Mouse (Mus musculus): ENCODE measurements at regions not wholly inside any gene's neighbourhood (a gene's known extent, or its start where the extent isn't known, plus 50 kb on each side); places are given as distances from the start of the nearest gene placed in this dataset.

DNA sequence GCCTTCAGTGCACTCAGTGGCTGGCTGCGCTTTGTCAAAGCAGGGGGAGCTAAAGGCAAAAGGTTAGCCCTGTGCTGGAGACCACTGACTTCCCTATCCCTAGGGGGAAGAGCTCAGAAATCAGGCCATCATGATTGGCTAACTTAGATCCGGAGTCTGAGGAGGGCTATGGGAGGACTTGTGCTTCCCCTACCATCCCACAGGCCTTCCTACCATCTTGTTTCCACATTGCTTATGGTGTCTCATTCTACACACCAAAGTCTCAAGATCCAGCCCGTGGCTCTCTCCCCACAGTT lies 72.9 kb upstream of the 1700024P04Rik start:
- no peak for DNase-seq (ENCODE audit: low read depth)

- DNase-seq (ENCODE audit: low read depth): peak; percentile 69
These were observed 72.3 kb upstream of the 1700024P04Rik start for GRCm38 (mm10) chr13:99056432-99057292.

DNA sequence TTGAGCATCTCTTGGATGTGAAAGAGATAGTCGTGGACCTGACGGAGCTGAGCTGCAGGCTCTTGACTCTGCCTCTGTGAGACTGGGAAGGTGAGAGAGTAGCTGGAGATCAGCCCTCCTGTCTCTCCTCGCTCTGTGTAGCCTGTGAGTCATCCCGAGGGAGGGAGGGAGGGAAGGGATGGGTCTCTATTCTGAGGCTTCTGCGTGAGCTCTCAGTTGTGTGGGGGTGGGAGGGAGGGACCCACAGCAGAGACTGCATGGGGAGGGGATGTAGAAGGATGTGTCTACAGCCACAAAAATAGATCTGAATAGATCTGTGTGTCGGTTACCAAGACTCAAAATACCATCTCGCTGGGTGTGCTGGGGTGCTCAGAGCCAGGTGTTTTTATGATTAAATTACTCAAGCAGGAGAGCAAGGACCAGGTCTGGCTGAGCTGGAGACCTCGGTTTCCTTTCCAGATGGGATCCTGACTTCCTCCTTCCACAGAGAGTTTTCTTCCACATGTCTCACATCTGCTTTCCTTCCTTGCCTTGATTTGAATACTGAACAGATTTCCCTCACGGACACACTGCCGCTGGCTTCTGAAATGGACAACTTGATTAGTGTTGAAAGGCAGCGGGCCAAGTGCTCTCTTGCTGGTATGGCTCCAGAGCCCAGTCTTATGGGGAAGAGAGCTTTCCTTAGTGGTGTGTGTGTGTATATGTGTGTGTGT lies 71.4 kb upstream of the 1700024P04Rik start:
- no peak for DNase-seq (ENCODE audit: low read depth)

- DNase-seq (ENCODE audit: low read depth): no peak
These were observed 67.7 kb upstream of the 1700024P04Rik start for GRCm38 (mm10) chr13:99052076-99052475.

DNA sequence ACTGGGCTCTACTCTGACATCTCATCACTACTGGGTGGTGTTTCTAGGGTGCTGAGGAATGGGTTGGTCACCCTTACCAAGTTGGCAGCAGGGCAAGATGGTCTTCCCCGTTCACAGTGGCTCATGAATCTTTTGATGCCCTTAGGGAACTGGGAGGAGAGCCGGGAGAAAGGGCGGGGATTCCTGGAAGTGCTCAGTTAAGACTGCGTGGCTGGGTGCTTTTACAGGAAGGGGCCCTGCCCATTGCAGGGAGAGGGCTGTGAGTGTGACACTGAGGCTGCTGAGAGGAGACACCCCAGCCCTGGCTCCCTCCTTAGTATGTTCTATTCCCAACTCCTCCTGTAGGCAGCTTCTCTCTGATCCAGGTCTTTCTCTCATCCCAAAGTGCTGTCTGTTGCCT lies 65.3 kb upstream of the 1700024P04Rik start:
- no peak for DNase-seq (ENCODE audit: low read depth)

DNA sequence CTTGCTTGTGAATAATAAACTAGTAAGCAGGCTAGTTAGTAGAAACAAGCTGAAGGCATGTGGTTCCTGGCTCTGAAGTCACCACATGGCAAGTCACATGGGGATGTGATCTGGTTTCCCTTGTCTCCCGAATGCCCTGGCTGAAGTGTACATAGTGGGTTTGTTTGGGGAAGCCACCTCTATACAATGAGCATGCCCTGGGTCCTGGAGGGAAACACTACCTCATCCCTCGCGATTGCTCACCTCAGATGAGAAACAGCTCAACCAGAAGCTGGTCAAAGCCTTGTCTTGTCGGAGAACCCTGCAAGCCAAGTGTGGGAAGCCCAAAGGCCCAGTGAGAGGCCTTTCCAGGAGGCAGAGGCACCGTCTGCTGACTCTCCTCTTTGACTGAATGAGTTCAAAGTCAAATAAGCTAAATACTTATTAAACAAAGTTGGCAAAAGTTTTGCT lies 64.3 kb upstream of the 1700024P04Rik start:
- DNase-seq (ENCODE audit: low read depth): no peak

- DNase-seq (ENCODE audit: low read depth): no peak
These were observed 62.9 kb upstream of the 1700024P04Rik start for GRCm38 (mm10) chr13:99047219-99047618.

DNA sequence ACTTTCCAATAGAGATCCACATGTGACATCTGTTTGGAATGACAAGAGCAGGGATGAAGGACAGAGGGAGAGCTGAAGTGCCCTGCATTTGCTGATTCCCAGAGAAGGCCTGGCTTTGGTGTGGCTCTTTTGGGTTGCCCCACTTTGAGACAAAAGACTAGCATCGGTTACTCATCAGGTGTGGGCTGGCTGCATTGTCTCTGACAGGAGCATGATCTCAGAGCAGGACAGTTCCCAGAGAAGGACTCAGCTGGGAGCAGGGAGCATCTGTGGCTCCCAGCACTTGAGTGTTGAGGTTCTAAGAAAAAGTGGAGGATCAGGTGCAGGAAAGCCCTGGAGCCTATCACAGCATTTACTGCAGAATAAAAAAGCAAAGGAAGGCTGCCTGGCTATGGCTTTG lies 62.4 kb upstream of the 1700024P04Rik start:
- no peak for DNase-seq (ENCODE audit: low read depth)

- no peak for DNase-seq (ENCODE audit: low read depth)
These were observed 57.7 kb upstream of the 1700024P04Rik start for GRCm38 (mm10) chr13:99042086-99042485.

- no peak for DNase-seq (ENCODE audit: low read depth)
These were observed 56.9 kb upstream of the 1700024P04Rik start for GRCm38 (mm10) chr13:99041256-99041655.

- no peak for DNase-seq (ENCODE audit: low read depth)
These were observed 56.5 kb upstream of the 1700024P04Rik start for GRCm38 (mm10) chr13:99040846-99041245.

- DNase-seq (ENCODE audit: low read depth): no peak
These were observed 55.8 kb upstream of the 1700024P04Rik start for GRCm38 (mm10) chr13:99040171-99040570.

GRCm38 (mm10) chr13:99039063-99039385 lies 54.7 kb upstream of the 1700024P04Rik start:
- DNase-seq (ENCODE audit: low read depth): no peak

GRCm38 (mm10) chr13:99038198-99039062 lies 54.1 kb upstream of the 1700024P04Rik start:
- DNase-seq (ENCODE audit: low read depth): no peak

DNA sequence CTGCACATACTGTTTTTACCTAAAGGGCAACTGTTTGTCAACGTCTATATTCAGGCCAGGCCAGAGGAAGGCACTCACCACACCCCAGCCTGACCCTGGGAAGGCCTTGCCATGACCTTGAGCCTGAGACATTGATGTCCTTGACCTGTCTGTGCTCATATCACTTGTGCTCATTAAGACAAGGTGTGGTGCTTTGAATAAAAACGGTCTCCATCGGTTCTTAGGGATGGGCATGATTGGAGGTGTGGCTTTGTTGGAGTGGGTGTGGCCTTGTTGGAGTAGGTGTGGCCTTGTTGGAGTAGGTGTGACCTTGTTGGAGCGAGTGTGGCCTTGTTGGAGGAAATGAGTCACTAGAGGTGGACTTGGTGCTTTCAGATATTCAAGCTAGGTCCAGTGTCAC lies 52.8 kb upstream of the 1700024P04Rik start:
- no peak for DNase-seq (ENCODE audit: low read depth)
